Mouse (Mus musculus) spleen, adult 2 months (tissue): ENCODE measurements around the gene Ctnna3.

Source experiments
- CTCF ChIP-seq: fragments of 200-500 bp; IDR thresholded peaks from 2 replicates; pipeline ENCODE4 v1.5.1; 2011; ENCODE audit warnings: mild to moderate bottlenecking, inconsistent platforms; ENCODE audit not compliant: insufficient read depth, insufficient read length, insufficient replicate concordance; ENCODE audit errors: extremely low read depth
- POLR2A ChIP-seq: fragments of 200-500 bp; IDR thresholded peaks from 2 replicates; pipeline ENCODE4 v1.6.1; 2011; ENCODE audit warnings: low read depth, low read length, inconsistent platforms

- TF ChIP-seq CTCF (no peak), POLR2A (no peak)
These were observed 356.5 kb downstream of the Ctnna3 start for GRCm38 (mm10) chr10:63786390-63786789.
